32 mouse cellular contexts compared by ENCODE assay signal in the genomic region with DNA sequence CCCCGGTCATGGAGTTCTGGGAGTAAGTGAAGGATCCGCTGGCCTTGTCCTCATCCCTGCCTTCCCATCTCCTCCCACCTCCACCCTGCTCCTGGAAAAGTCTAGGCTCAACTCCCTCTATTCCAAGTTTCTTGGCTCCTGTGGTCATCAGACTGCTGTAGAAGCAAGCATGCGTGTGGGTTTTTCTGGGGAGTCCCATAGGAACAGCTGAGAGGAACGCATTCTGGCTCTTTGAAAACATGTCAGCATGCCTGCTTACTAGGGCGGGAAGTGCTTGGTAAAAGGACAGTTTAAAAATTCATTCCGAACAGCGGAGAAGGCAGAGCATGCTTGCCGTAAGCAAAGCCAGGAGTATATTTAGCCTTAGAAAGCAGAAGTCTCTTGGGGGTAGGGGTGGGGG. TPM values are rescaled to one million over a fixed set of nuclear protein-coding genes. Genes with fewer than 3 reads are reported as not detected.
"Had no signal": no experiment of that assay in that cellular context is flagged by ENCODE, and none has a peak within 500 bp of the region (broad histone marks: within the 10 kb centered on the region; RNA-seq: fewer than 3 reads in every experiment).

No protein-coding gene starts in this region.

- H3K4me3 ChIP-seq: embryonic facial prominence, embryonic 10.5 days; embryonic facial prominence, embryonic 12.5 days; embryonic facial prominence, embryonic 13.5 days; embryonic facial prominence, embryonic 15.5 days; erythroblast, embryonic 14.5 days; forebrain, embryonic 10.5 days; forebrain, embryonic 12.5 days; forebrain, embryonic 13.5 days; forebrain, embryonic 15.5 days; gastrocnemius, adult 2 months; heart, adult 2 months; heart, embryonic 10.5 days had no signal

- H3K4me2 ChIP-seq: embryonic facial prominence, embryonic 12.5 days; embryonic facial prominence, embryonic 13.5 days; embryonic facial prominence, embryonic 15.5 days; forebrain, embryonic 12.5 days; forebrain, embryonic 13.5 days; forebrain, embryonic 15.5 days had no signal

- DNase-seq: cerebellum, adult 2 months; cerebellum, adult 8-10 months; cerebellum, adult 9-10 months; cerebellum, adult 9-11 months; cerebellum, postnatal 10 days; cerebellum, postnatal 14 days; cerebellum, postnatal 25 days; cerebellum, postnatal 36 days; embryo, embryonic 11 days; gastrocnemius, adult 2 months; gastrocnemius, postnatal 10 days; gastrocnemius, postnatal 14 days; gastrocnemius, postnatal 25 days; gastrocnemius, postnatal 36 days; heart, adult 11 months; heart, adult 18-20 months; heart, adult 2 months had no signal

- H3K27me3 ChIP-seq: embryonic facial prominence, embryonic 12.5 days; embryonic facial prominence, embryonic 15.5 days; forebrain, embryonic 13.5 days; forebrain, embryonic 15.5 days had no signal

- H3K27ac ChIP-seq: embryonic facial prominence, embryonic 10.5 days; embryonic facial prominence, embryonic 12.5 days; embryonic facial prominence, embryonic 13.5 days; embryonic facial prominence, embryonic 15.5 days; forebrain, embryonic 10.5 days; forebrain, embryonic 12.5 days; forebrain, embryonic 13.5 days; forebrain, embryonic 15.5 days; gastrocnemius, adult 2 months; heart, adult 2 months; heart, embryonic 10.5 days had no signal

- H3K4me1 ChIP-seq: embryonic facial prominence, embryonic 10.5 days; embryonic facial prominence, embryonic 12.5 days; embryonic facial prominence, embryonic 13.5 days; embryonic facial prominence, embryonic 15.5 days; heart, embryonic 10.5 days had no signal

- H3K36me3 ChIP-seq: embryonic facial prominence, embryonic 10.5 days; embryonic facial prominence, embryonic 12.5 days; embryonic facial prominence, embryonic 13.5 days; embryonic facial prominence, embryonic 15.5 days; forebrain, embryonic 10.5 days; forebrain, embryonic 12.5 days; forebrain, embryonic 15.5 days; heart, embryonic 10.5 days had no signal

- H3K9me3 ChIP-seq: embryonic facial prominence, embryonic 10.5 days; embryonic facial prominence, embryonic 12.5 days; embryonic facial prominence, embryonic 13.5 days; embryonic facial prominence, embryonic 15.5 days; forebrain, embryonic 12.5 days; forebrain, embryonic 15.5 days; heart, embryonic 10.5 days had no signal

- ATAC-seq: forebrain, embryonic 13.5 days; forebrain, embryonic 15.5 days; forebrain, embryonic 16.5 days had no signal

- H3K9ac ChIP-seq: embryonic facial prominence, embryonic 12.5 days; embryonic facial prominence, embryonic 13.5 days; embryonic facial prominence, embryonic 15.5 days; forebrain, embryonic 12.5 days; forebrain, embryonic 13.5 days; forebrain, embryonic 15.5 days had no signal

RNA-seq across cellular contexts. Expression of a gene that starts 7.9 kb away (rescaled TPM):
- total RNA-seq: common myeloid progenitor, adult 5-6 weeks; granulocyte monocyte progenitor cell, adult 5-6 weeks; heart, adult 18-20 months; heart, adult 2 months; heart, adult 8-10 months had no signal
- polyA plus RNA-seq: erythroblast, embryonic 14.5 days; gonadal fat pad, adult 2 months; heart, adult 2 months had no signal
